Mouse (Mus musculus) large intestine, adult 2 months (tissue): Measurements from ENCODE around the gene Zcchc14. TPM values are rescaled to one million over a fixed set of nuclear protein-coding genes. Genes with fewer than 3 reads are reported as not detected.

Experiments used
- DNase-seq: peaks from one replicate; pipeline ENCODE4 v3.0.0-alpha.2; 2012; ENCODE audit warnings: low read depth, low spot score
- WGBS: fragments of 180-500 bp; shearing (Covaris S2); methylation state at CpG from one replicate; pipeline ENCODE4 v1.1.7; 2018; 5-methylcytosine and 5-hydroxymethylcytosine counted together
- polyA plus RNA-seq: library from polyadenylated mRNA; depleted of rRNA; stranded (reverse); fragments of >200 nt; gene quantifications from 2 replicates; pipeline ENCODE4 v1.2.3, GENCODE M21; 2012

Zcchc14 gene
- polyA plus RNA-seq, 1 experiment, result 9.8 TPM

DNA sequence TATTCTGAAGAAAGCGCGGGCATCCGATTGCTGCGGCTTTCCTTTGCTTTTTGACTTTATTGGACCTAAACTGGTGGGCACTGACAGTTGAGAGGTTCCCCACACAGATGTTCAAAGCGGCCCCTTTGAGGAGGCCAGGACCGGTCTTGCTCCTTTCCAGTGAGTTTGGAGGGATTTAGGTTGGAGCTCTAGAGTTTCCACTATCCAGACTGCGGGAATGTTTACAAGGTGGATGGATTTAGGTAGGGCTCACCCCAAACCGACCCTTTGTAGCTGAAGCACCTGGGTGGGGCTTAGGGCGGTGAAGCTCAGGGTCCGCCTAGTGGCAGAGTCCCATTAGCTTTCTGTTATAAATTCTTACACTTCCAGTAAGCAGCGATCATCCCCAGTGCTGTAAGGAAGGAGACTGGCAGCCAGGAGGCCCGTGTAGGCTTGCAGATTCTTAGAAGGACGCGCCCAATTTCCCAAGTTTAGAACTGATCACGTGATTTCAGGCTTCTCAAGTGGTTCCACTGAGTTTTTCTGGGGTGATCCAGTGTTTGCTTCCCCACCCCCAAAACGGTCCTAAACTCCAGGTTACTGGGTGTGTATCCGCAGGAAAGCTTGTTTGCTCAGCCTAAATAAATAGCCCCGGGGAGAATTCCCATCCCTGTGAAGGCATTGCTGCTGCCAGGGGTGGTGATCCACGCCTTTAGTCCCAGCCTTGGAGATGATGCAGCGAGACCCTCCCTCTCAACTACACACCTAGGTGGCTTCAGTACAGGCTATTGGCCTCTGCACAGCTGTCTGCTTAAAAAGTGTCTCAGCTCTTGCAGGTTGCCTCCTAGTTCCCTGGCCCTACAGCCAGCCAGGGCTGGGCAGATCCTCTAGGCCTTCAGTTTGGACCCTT is 61.3 kb downstream of the Zcchc14 start:
- peak; percentile 48 for DNase-seq
- 4% methylated on average over 20 of the region's 20 CpGs for WGBS

DNA sequence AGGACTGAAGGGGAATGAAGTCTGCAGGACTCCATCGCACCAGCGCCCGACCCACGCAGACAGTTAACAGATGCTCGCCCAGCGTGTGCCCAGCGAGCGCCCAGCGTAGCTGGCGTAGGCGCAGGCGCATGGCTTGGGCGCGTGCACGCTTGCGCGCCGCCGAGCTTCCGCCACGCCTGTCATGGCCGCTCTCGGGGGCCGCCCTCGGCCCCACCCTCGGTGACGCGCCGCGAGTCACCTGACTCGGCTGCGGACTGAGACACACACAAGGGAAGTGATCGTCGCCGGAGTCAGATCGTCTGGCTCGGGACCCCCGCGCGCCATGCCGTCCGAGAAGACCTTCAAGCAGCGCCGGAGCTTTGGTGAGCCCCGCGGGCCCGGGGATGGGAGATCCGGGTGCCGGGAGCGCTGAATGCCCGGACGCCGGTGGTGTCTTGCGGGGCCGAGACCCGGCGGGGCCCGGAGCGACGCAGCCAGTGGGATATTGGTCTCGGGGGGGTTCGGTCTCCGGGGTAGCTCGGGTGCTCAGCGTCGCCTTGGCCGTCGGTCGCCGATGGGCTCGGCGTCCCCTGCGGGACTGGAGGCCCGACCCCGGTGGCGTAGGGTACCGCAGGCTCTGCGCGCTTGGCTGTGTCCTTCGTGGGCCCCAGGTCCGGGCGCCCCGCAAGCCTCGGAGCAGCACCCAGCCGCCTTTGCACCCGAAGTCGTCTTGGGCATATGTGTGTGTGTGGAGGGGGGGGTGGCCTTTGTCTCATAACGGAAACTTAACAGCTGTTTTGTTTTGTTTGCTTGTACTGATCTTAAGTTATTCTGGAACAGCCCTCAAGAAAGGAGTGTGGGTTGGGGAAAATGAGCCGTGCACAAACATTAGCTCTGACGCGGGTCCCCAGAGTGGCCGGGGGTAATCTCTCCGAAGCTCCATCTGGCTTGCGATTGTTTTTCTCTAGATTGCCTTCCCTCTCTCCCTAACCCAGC is 62.2 kb downstream of the Zcchc14 start, which contains the start of gene Map1lc3b:
Gene Map1lc3b, plus strand, starts transcription at position 159 of the 975 bp plus-strand sequence.
- DNase-seq, result peak; percentile 59
- under 1% methylated on average over 94 of the region's 94 CpGs for WGBS

DNA sequence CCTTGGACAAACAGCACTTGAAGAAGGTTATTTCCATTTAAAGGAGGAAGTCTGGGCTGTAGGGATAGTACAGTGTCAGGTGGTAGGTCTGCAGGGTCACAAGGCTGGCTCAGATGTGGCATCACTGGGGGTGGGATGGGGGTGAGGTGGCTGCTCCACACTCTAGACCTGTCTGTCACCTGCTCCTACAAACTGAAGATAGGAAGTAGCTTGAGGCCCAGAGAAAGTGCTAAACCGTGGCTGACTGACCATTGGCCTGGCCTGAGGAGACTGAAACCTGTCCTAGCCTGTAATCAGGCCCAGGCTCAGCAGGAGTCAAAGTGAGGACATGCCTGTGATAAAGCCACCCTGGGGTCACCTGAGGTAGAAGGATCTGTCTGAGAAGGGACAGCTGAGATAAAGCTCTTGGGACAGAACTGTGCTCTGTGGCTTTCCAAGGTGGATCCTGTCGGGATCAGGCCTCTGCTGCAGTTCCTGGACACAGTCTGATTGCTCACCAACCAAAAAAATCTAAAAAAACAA is 63.4 kb downstream of the Zcchc14 start:
- 66% methylated on average over 2 of the region's 2 CpGs for WGBS
- no peak for DNase-seq

DNA sequence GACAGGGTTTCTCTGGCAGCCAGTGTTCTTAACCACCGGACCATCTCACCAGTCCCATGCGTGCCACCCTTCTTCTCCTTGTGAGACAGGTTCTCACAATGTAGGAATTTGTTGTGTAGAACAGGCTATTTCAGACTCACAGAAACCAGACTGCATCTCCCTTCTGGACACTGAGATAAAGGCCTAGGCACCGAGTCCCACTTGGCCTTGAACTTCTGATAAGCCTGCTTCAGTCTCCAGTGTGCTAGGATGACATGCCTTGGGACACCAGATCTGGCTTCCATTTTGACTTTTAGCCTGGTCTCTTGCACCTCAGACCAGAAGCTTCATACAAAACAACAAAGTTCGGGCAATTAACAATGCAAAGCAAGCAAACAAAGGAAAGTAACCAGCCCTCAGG is 64.0 kb downstream of the Zcchc14 start:
- DNase-seq, result no peak
- WGBS, result 89% methylated on average over 4 of the region's 4 CpGs

DNA sequence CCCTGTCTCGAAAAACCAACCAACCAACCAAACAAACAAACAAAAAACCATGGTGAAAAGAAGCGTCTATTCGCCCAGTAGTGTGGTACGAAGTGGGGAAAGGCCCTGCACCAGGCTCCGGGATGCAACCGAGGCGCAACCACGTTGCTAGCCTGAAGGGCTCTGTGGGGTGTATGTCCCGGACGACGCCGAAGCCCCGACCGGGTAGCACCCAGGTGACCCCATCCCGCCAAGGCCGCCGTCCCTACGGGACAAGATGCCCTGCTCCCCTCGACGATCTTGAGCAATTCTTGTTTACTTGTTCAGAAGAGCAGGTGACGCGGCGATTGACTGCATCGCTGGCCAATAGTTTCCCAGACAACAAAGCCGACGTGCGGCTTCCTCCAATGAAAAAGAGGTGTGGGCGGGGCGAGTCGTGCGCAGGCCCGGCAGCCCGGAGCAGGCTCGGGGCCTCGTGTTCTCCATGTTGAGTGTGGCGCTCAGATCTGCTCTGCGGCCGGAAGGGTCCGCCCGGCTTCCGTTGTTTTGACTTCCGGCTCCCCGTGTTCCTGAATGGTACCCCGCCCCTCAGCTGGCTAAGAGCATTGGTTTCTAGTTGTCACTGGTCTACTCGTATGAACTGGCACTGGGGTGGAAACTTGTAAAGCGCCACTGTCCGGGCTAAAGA is 67.4 kb downstream of the Zcchc14 start:
- under 1% methylated on average over 47 of the region's 47 CpGs for WGBS
- peak; percentile 95 for DNase-seq

DNA sequence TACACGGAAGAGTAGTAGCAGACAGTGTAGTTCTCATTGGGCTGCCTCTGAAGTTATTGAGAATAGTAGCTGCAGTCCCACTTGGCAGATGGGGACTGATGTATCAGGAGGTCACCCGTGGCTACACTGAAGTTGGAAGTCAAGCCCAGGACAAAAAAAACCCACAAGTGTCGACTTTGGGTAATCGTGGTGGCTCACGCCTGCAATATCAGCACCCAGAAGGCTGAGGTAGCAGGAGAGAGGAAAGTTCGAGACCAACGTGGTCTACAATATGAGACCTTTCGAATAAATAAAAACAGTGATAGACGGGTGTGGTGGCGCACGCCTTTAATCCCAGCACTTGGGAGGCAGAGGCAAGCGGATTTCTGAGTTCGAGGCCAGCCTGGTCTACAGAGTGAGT is 68.0 kb downstream of the Zcchc14 start:
- DNase-seq, result no peak
- 33% methylated on average over 13 of the region's 13 CpGs for WGBS

DNA sequence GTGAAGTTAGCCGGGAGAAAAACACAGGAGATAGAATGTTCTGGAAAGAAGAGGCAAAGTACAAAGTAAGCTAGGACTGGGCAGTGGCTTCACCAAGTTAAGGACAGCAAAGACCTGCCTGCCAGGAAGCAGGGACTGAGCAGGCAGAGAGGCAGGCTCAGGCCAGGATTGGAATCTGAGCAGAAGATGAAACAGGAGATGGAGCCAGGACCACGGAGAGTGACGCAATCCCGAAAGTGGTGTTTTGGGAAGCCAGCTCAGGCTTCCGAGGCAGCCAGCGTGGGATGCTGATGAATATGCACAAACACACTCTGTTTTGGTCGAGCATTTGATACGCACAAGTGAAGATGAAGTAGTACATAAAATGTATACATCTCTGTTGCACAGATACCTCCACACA is 69.0 kb downstream of the Zcchc14 start:
- no peak for DNase-seq
- 45% methylated on average over 8 of the region's 8 CpGs for WGBS

DNA sequence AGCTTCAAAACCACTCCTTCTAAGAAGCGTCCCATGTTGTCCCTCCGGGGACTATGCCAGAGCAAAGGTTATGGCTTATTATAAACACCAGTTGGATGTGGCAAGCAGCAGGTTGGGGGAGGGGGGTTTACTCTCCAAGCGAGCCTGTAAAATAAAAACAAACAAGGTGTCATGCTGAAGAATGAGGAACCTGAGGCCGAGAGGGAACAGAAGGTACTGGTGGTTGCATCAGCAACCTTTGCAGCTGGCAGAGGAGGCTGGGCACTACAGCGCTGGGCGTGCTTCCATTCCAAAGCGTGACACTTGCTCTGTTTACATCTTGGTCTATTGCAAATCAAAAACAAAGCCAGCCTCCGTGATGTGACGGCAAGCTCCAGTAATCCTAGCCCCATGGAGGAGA is 72.2 kb downstream of the Zcchc14 start:
- peak; percentile 65 for DNase-seq
- 9% methylated on average over 9 of the region's 9 CpGs for WGBS

DNA sequence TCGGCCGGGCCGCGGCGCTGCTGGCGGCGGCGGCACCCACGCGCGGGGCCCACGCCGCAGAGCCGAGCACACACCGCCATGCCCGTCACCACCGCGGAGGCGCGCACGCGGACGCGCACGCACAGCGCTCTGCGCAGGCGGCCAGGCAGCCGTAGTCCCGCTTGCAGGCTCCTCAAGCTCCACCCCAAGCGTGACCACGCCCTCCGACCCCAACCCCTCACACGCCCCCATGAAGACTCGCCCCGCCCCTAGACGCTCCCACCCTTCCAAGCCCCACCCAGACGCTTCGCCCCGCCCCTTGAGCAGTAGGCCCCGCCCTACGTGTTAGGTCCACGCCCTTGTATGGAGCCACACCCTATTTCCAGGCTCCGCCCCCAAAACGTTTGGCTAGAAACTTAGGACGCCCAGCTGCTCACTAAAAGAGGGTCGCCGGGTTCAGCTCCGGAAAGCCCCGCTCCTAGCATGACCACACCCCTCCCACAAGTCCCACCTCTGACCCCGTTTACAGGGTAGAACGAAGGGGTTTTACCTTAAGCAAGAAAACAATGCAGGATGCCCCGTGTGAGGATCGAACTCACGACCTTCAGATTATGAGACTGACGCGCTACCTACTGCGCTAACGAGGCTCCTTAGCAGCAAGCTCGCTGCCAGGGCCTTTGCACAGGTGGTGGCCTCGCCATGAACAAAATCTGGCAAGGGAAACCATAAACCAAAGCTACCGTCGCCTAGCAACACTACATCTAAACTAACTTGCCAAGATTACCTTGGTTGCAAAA is 73.8 kb downstream of the Zcchc14 start, which contains the start of gene Fbxo31:
Gene Fbxo31, minus strand, starts transcription at position 131 of the 776 bp plus-strand sequence.
- WGBS, result 1% methylated on average over 63 of the region's 63 CpGs
- peak; percentile 78 for DNase-seq

DNA sequence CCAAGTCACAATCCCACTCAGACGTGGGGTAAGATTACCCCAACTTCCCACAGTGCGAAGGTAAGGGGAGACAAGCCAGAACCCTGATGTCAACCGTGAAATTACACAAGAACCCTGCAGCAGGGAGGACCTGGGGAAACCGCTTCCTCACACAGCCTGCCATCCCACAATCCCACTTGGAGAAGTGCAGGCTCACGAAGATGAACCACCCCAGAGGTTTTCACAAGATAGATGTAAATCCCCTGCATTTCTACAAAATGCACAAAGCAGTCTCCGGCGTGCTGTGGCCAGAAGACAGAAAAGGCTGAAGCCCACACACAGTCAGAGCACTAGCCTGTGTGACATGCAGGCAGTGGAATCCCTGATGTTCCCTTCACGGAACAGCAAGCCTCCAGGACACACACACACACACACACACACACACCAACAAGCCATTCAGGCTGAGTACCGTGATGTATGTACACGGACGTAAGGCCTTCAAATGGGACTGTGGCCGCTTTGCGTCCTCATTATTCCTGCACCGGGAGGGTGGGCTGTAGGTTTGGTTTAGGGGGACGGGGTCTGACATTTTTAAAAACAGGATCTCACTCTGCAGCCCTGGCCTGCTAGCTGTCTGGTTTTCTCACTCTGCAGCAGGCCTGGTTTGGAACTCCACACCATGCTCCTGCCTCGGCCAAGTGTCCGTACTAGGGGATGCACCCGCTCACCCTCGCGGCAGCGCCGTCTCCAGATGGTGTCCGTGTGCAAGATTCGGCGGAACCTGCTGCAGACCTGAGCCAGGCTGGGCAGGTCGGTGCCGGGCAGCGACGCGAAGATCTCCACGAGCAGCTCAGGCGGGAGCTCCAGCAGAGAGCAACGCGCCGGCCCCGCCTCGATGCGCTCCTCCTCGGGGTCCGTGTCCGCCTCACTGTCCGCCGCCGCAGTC is 74.7 kb downstream of the Zcchc14 start:
- under 1% methylated on average over 44 of the region's 44 CpGs for WGBS

DNA sequence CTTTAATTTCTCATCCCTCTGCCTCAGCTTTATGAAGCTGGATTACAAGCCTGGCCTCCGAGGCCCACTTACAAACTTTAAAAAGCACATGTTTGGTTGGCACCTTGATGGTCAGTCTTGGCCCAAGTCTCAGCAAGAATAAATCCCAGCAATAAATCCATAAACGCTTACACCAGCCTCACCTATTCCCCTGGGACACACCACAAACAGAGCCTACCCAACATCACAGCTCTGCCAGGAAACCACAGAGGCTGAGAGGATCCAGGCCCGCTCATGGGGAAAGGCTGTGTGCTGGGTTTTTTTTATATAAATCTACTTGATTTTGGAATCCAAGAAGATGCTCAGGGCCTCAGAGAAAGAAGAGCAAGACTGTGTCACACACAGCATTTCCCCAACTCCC is 77.0 kb downstream of the Zcchc14 start:
- DNase-seq, result no peak
- 42% methylated on average over 3 of the region's 3 CpGs for WGBS

More for the DNA sequence above, 74.7 kb downstream of the Zcchc14 start:
- no peak for DNase-seq

DNA sequence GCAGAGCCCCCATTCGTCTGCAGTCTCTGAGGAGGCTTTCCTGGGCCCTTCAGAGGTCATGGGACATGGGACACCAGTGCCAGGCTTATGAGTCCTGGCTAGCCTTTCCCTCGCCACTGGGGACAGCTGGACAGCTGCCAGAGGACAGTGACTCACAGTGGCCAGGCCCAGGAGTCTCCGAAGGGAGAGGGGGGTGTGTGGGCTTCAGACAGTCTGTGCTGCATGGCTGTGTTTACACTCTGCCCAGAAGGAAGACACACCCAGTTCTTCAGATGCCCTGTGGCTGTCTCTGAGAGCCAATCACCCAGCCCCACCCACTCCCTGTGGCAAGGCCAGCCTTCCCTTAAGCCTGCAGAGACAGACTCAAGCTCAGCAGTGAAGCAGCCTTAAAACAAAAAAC is 79.4 kb downstream of the Zcchc14 start:
- peak; percentile 74 for DNase-seq

DNA sequence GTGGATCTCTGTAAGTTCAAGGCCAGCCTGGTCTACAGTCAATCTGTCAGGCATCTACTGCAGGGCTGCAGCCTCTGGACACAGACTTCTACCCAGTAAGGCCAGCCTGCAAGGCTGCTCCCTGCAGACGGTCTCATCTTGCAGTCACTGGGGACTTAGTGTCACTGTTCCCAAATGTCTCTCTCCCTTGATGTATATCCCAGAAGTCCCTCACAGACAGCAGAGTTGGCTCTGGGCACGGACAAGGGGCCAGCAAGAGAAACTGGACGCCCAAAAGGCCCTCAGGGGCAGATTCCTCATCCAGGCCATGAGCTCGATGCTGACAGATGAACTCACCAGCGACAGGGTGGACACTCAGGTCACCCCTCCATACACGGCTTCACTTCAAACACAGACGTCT is 80.6 kb downstream of the Zcchc14 start:
- no peak for DNase-seq
- 86% methylated on average over 7 of the region's 7 CpGs for WGBS

More for the DNA sequence above, 79.4 kb downstream of the Zcchc14 start:
- WGBS, result 6% methylated on average over 3 of the region's 3 CpGs

DNA sequence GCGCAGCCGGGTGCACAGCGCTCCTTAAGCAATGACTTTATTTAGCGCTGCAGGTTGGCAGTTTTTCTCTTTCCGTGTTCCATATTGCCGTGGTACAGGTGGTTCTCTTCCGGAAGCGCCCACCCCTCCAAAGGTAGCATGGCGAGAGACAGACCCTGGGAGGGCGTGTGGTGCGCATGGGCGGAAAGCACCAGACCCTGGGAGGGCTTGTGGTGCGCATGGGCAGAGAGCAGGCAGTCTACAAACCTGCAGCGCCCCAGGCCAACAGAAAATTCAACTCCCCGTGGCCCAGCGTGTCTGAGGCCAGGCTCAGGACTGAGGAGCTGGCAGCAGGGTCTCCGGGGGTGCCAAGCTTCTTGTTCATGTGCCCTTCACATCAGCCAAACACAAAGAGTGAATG is 81.9 kb downstream of the Zcchc14 start:
- DNase-seq, result no peak
- 90% methylated on average over 17 of the region's 17 CpGs for WGBS

DNA sequence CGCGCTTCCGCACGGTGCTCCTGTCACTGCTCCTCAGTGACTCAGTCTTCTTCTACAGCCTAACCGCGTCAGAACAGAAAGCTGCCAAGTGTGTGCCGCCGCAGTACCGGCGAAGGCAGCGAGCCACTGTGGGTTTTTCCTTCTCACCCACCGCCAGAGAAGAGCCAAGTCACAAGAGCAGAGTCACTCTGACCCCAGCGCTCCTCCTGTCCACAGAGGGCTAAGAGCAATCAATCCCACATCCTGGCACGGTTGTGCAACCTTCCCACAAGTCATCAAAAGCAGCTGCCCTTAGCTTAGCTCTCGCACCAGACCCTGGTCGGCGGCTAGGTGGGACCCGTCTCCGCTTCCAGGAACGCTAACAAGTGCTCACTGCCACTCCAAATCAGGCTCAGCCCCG is 82.4 kb downstream of the Zcchc14 start:
- WGBS, result 77% methylated on average over 21 of the region's 21 CpGs
- DNase-seq, result no peak

DNA sequence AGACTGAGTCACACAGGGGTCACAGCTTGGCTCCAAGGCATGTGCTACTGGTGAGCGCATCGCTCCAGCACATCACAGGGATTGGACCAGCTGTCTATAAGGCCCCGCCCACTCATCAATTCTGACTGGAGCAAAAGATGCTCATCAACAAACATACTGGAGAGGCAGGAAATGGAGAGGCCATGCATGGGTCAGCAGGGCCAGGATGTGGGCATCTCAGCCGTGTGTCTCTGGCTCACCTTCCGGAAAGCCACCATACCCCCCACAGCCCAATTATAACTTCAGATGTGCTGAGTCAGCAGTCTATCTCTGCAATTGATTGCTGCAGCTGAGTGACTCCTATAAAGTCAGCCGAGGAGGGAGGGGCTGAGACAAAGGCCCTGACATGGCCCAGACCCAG is 84.4 kb downstream of the Zcchc14 start:
- WGBS, result 71% methylated on average over 6 of the region's 6 CpGs
- no peak for DNase-seq

DNA sequence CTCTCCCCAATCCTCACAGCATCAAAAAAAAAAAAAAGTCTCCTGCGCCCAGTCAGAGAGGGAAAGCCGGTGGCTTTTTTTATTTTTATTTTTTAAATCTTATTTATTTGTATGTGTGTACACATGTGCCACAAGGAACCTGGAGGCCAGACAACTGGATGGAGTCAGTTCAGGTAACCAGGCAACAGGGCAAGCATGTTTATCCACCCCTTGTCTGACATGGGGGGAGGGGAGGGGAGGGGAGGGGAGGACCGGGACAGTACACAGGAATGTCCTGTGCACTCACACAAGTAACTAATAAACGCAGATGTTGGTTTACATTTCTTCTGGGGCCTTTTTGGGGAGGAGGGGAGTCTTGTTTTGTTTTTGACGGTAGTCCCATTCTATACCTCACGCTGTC is 89.0 kb downstream of the Zcchc14 start:
- DNase-seq, result no peak
- 67% methylated on average over 6 of the region's 6 CpGs for WGBS

DNA sequence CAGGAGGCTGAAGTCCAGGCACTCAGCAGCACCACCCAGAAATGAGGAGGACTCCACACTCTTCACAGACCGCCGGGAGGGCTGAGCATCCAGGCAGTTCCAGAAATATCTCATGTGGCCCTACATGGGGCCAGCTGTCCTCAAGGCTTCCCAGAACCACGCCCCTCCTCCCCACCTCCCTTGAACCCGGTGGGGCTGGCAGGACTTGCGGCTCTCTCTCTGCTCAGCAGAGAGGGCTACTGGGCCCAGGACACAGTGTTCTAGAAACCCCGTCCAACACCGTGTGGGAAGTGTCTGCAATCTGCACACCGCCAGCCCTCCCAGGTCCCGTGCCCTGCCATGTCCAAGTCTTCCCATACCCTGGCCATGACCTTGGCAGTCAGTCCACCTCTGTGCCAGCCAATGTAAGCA is 89.8 kb downstream of the Zcchc14 start:
- no peak for DNase-seq
- 26% methylated on average over 9 of the region's 9 CpGs for WGBS
